Mouse (Mus musculus): Measurements from ENCODE around the gene Litaf. TPM values are rescaled to one million over a fixed set of nuclear protein-coding genes. Genes with fewer than 3 reads are reported as not detected.

The Litaf gene
- polyA plus RNA-seq, 1 experiment from 2014 or later, result 134 TPM

GRCm38 (mm10) chr16:10937497-10937896 is 128.5 kb downstream of the Litaf start:
- no peaks in the 10 kb centered on the region for H3K36me3 ChIP-seq (ENCODE audit: insufficient read depth, low read length)
- no peak overlapping the region for H3K4me3 ChIP-seq (ENCODE audit: low read length)
- H3K27me3 ChIP-seq (ENCODE audit: insufficient read depth, low read length), result no peaks in the 10 kb centered on the region
- no peak for ATAC-seq (ENCODE audit: low FRiP score, low TSS enrichment)
- H3K9me3 ChIP-seq (ENCODE audit: low read length), result no peaks in the 10 kb centered on the region
- no peak overlapping the region for H3K4me2 ChIP-seq (replicated peaks; ENCODE audit: low read depth, low read length)
- no peaks in the 10 kb centered on the region for H3K4me1 ChIP-seq (ENCODE audit: insufficient read depth, low read length)
- no peak overlapping the region for H3K9ac ChIP-seq (replicated peaks; ENCODE audit: low read length)
- H3K27ac ChIP-seq (ENCODE audit: low read length), result no peak overlapping the region
- WGBS, result 85% methylated on average over 11 of the region's 11 CpGs

- no peak for ATAC-seq (ENCODE audit: low FRiP score, low TSS enrichment)
- 48% methylated on average over 5 of the region's 5 CpGs for WGBS
Measured at GRCm38 (mm10) chr16:10936700-10937319, 129.1 kb downstream of the Litaf start.

GRCm38 (mm10) chr16:10934047-10934446 is 131.9 kb downstream of the Litaf start:
- 100% methylated on average over 1 of the region's 1 CpGs for WGBS
- Histone ChIP-seq H3K4me2 (replicated peaks; ENCODE audit: low read depth, low read length) (no peak overlapping the region), H3K9ac (replicated peaks; ENCODE audit: low read length) (no peak overlapping the region), H3K27me3 (ENCODE audit: insufficient read depth, low read length) (no peaks in the 10 kb centered on the region), H3K36me3 (ENCODE audit: insufficient read depth, low read length) (no peaks in the 10 kb centered on the region), H3K4me3 (ENCODE audit: low read length) (no peak overlapping the region), H3K9me3 (ENCODE audit: low read length) (peaks cover 7% of the 10 kb centered on the region; the same call in 1 of the 2 replicates), H3K27ac (ENCODE audit: low read length) (no peak overlapping the region), H3K4me1 (ENCODE audit: insufficient read depth, low read length) (no peaks in the 10 kb centered on the region)
- ATAC-seq (ENCODE audit: low FRiP score, low TSS enrichment), result no peak

More at GRCm38 (mm10) chr16:10936700-10937319, 129.1 kb downstream of the Litaf start:
- H3K4me2 ChIP-seq (replicated peaks; ENCODE audit: low read depth, low read length), result no peak overlapping the region
- no peak overlapping the region for H3K27ac ChIP-seq (ENCODE audit: low read length)
- H3K36me3 ChIP-seq (ENCODE audit: insufficient read depth, low read length), result no peaks in the 10 kb centered on the region
- no peak overlapping the region for H3K9ac ChIP-seq (replicated peaks; ENCODE audit: low read length)
- H3K9me3 ChIP-seq (ENCODE audit: low read length), result no peaks in the 10 kb centered on the region
- no peaks in the 10 kb centered on the region for H3K4me1 ChIP-seq (ENCODE audit: insufficient read depth, low read length)
- no peaks in the 10 kb centered on the region for H3K27me3 ChIP-seq (ENCODE audit: insufficient read depth, low read length)
- no peak overlapping the region for H3K4me3 ChIP-seq (ENCODE audit: low read length)

- Histone ChIP-seq H3K36me3 (ENCODE audit: insufficient read depth, low read length) (no peaks in the 10 kb centered on the region), H3K27me3 (ENCODE audit: insufficient read depth, low read length) (no peaks in the 10 kb centered on the region), H3K9me3 (ENCODE audit: low read length) (peaks cover 7% of the 10 kb centered on the region; the same call in 1 of the 2 replicates), H3K9ac (replicated peaks; ENCODE audit: low read length) (no peak overlapping the region), H3K27ac (ENCODE audit: low read length) (no peak overlapping the region), H3K4me2 (replicated peaks; ENCODE audit: low read depth, low read length) (no peak overlapping the region), H3K4me1 (ENCODE audit: insufficient read depth, low read length) (no peaks in the 10 kb centered on the region), H3K4me3 (ENCODE audit: low read length) (no peak overlapping the region)
- 74% methylated on average over 3 of the region's 3 CpGs for WGBS
- no peak for ATAC-seq (ENCODE audit: low FRiP score, low TSS enrichment)
Measured at GRCm38 (mm10) chr16:10933372-10933771, 132.6 kb downstream of the Litaf start.

- Histone ChIP-seq H3K27ac (ENCODE audit: low read length) (no peak overlapping the region), H3K9me3 (ENCODE audit: low read length) (peaks cover 7% of the 10 kb centered on the region; the same call in 1 of the 2 replicates), H3K4me2 (replicated peaks; ENCODE audit: low read depth, low read length) (no peak overlapping the region), H3K9ac (replicated peaks; ENCODE audit: low read length) (no peak overlapping the region), H3K36me3 (ENCODE audit: insufficient read depth, low read length) (no peaks in the 10 kb centered on the region), H3K4me1 (ENCODE audit: insufficient read depth, low read length) (no peaks in the 10 kb centered on the region), H3K4me3 (ENCODE audit: low read length) (no peak overlapping the region), H3K27me3 (ENCODE audit: insufficient read depth, low read length) (no peaks in the 10 kb centered on the region)
- no peak for ATAC-seq (ENCODE audit: low FRiP score, low TSS enrichment)
- WGBS, result 78% methylated on average over 1 of the region's 1 CpGs
Measured at GRCm38 (mm10) chr16:10927026-10927425, 138.9 kb downstream of the Litaf start.

- Histone ChIP-seq H3K27me3 (ENCODE audit: insufficient read depth, low read length) (no peaks in the 10 kb centered on the region), H3K9me3 (ENCODE audit: low read length) (peaks cover 7% of the 10 kb centered on the region; the same call in 1 of the 2 replicates), H3K4me1 (ENCODE audit: insufficient read depth, low read length) (no peaks in the 10 kb centered on the region), H3K4me3 (ENCODE audit: low read length) (no peak overlapping the region), H3K9ac (replicated peaks; ENCODE audit: low read length) (no peak overlapping the region), H3K4me2 (replicated peaks; ENCODE audit: low read depth, low read length) (no peak overlapping the region), H3K36me3 (ENCODE audit: insufficient read depth, low read length) (no peaks in the 10 kb centered on the region), H3K27ac (ENCODE audit: low read length) (no peak overlapping the region)
- ATAC-seq (ENCODE audit: low FRiP score, low TSS enrichment), result no peak
- WGBS, result 38% methylated on average over 7 of the region's 7 CpGs
Measured at GRCm38 (mm10) chr16:10925591-10926180, 140.3 kb downstream of the Litaf start.

GRCm38 (mm10) chr16:10923561-10923960 is 142.4 kb downstream of the Litaf start:
- Histone ChIP-seq H3K27ac (ENCODE audit: low read length) (no peak overlapping the region), H3K36me3 (ENCODE audit: insufficient read depth, low read length) (no peaks in the 10 kb centered on the region), H3K9me3 (ENCODE audit: low read length) (no peaks in the 10 kb centered on the region), H3K9ac (replicated peaks; ENCODE audit: low read length) (no peak overlapping the region), H3K4me1 (ENCODE audit: insufficient read depth, low read length) (0 out of 2 replicates have a peak, but pooled peaks cover 3% of the 10 kb centered on the region), H3K4me3 (ENCODE audit: low read length) (no peak overlapping the region), H3K27me3 (ENCODE audit: insufficient read depth, low read length) (no peaks in the 10 kb centered on the region), H3K4me2 (replicated peaks; ENCODE audit: low read depth, low read length) (no peak overlapping the region)
- ATAC-seq (ENCODE audit: low FRiP score, low TSS enrichment), result no peak
- 73% methylated on average over 5 of the region's 5 CpGs for WGBS

- no peak for ATAC-seq (ENCODE audit: low FRiP score, low TSS enrichment)
- no peak overlapping the region for H3K27ac ChIP-seq (ENCODE audit: low read length)
- no peak overlapping the region for H3K9ac ChIP-seq (replicated peaks; ENCODE audit: low read length)
- H3K27me3 ChIP-seq (ENCODE audit: insufficient read depth, low read length), result no peaks in the 10 kb centered on the region
- H3K9me3 ChIP-seq (ENCODE audit: low read length), result no peaks in the 10 kb centered on the region
- H3K4me3 ChIP-seq (ENCODE audit: low read length), result no peak overlapping the region
- H3K36me3 ChIP-seq (ENCODE audit: insufficient read depth, low read length), result no peaks in the 10 kb centered on the region
- no peak overlapping the region for H3K4me2 ChIP-seq (replicated peaks; ENCODE audit: low read depth, low read length)
- H3K4me1 ChIP-seq (ENCODE audit: insufficient read depth, low read length), result 0 out of 2 replicates have a peak, but pooled peaks cover 3% of the 10 kb centered on the region
Measured at GRCm38 (mm10) chr16:10919856-10920255, 146.1 kb downstream of the Litaf start.

GRCm38 (mm10) chr16:10916271-10916670 is 149.7 kb downstream of the Litaf start:
- Histone ChIP-seq H3K4me1 (ENCODE audit: insufficient read depth, low read length) (0 out of 2 replicates have a peak, but pooled peaks cover 3% of the 10 kb centered on the region), H3K36me3 (ENCODE audit: insufficient read depth, low read length) (no peaks in the 10 kb centered on the region), H3K4me3 (ENCODE audit: low read length) (no peak overlapping the region), H3K9me3 (ENCODE audit: low read length) (no peaks in the 10 kb centered on the region), H3K27ac (ENCODE audit: low read length) (no peak overlapping the region), H3K27me3 (ENCODE audit: insufficient read depth, low read length) (no peaks in the 10 kb centered on the region), H3K4me2 (replicated peaks; ENCODE audit: low read depth, low read length) (no peak overlapping the region), H3K9ac (replicated peaks; ENCODE audit: low read length) (no peak overlapping the region)
- no peak for ATAC-seq (ENCODE audit: low FRiP score, low TSS enrichment)
- 71% methylated on average over 3 of the region's 3 CpGs for whole genome bisulfite sequencing

GRCm38 (mm10) chr16:10915066-10915465 is 150.9 kb downstream of the Litaf start:
- Histone ChIP-seq H3K27ac (ENCODE audit: low read length) (no peak overlapping the region), H3K9ac (replicated peaks; ENCODE audit: low read length) (no peak overlapping the region), H3K4me1 (ENCODE audit: insufficient read depth, low read length) (0 out of 2 replicates have a peak, but pooled peaks cover 3% of the 10 kb centered on the region), H3K36me3 (ENCODE audit: insufficient read depth, low read length) (no peaks in the 10 kb centered on the region), H3K4me2 (replicated peaks; ENCODE audit: low read depth, low read length) (no peak overlapping the region), H3K9me3 (ENCODE audit: low read length) (no peaks in the 10 kb centered on the region), H3K27me3 (ENCODE audit: insufficient read depth, low read length) (no peaks in the 10 kb centered on the region), H3K4me3 (ENCODE audit: low read length) (no peak overlapping the region)
- 92% methylated on average over 4 of the region's 4 CpGs for WGBS
- ATAC-seq (ENCODE audit: low FRiP score, low TSS enrichment), result no peak
